Mouse (Mus musculus) myocyte (in vitro differentiated cells): ENCODE results near the gene Zdhhc19.

ENCODE experiments used
- POLR2A ChIP-seq: IDR thresholded peaks from one replicate; pipeline ENCODE4 v1.6.1; 2011; ENCODE audit warnings: low read depth, mild to moderate bottlenecking, control low read depth, moderate library complexity; ENCODE audit not compliant: insufficient read length
- USF1 ChIP-seq: IDR thresholded peaks from one replicate; pipeline ENCODE4 v1.6.1; 2011; ENCODE audit warnings: low read depth, mild to moderate bottlenecking, control low read depth, moderate library complexity

DNA sequence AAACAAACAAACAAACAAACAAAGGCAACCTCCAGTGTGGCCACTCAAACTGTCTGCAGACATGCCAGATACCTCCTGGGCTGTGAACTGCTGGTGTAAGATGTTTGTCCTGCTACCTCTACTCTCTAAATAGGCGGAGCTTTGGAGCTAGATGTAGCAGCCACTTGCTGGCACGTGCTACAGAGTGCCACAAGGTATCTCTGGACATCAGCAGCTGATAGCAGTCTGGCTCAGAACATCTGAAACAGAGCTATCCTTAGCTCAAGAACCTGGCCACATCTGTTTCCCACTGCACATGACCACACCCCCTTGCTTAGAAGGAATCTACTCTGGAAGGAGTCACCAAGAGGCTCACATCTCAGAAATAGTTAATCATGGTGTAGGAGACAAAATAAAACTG is 10.9 kb upstream of the Zdhhc19 start:
- TF ChIP-seq USF1 = no peak
- no peak for TF ChIP-seq POLR2A
